Mouse (Mus musculus): Measurements from ENCODE around the gene Il2rb.

Gene Il2rb

GRCm38 (mm10) chr15:78479470-78479869, 15.6 kb downstream of the Il2rb start:
- DNase-seq = no peak

GRCm38 (mm10) chr15:78478073-78478472, 17.0 kb downstream of the Il2rb start:
- DNase-seq = no peak

GRCm38 (mm10) chr15:78476878-78477277, 18.2 kb downstream of the Il2rb start:
- DNase-seq = no peak

GRCm38 (mm10) chr15:78475604-78476031, 19.5 kb downstream of the Il2rb start:
- no peak for DNase-seq

GRCm38 (mm10) chr15:78473442-78473841, 21.6 kb downstream of the Il2rb start:
- DNase-seq = no peak

- DNase-seq = no peak
Observed at GRCm38 (mm10) chr15:78471902-78472301, 23.2 kb downstream of the Il2rb start.

- DNase-seq = no peak
Observed at GRCm38 (mm10) chr15:78470495-78471276, 24.4 kb downstream of the Il2rb start.

GRCm38 (mm10) chr15:78468379-78468937, 26.6 kb downstream of the Il2rb start, which contains the start of gene Tmprss6:
Gene Tmprss6 (minus strand): TSS chr15:78468634.
- DNase-seq = no peak

- no peak for DNase-seq
Observed at GRCm38 (mm10) chr15:78467570-78467969, 27.5 kb downstream of the Il2rb start.

- DNase-seq = no peak
Observed at GRCm38 (mm10) chr15:78466809-78467208, 28.3 kb downstream of the Il2rb start.

GRCm38 (mm10) chr15:78462981-78463380, 32.1 kb downstream of the Il2rb start:
- no peak for DNase-seq

GRCm38 (mm10) chr15:78457193-78457592, 37.9 kb downstream of the Il2rb start:
- DNase-seq = no peak

GRCm38 (mm10) chr15:78456051-78456450, 39.0 kb downstream of the Il2rb start:
- no peak for DNase-seq

GRCm38 (mm10) chr15:78455168-78455567, 39.9 kb downstream of the Il2rb start:
- DNase-seq = no peak

- no peak for DNase-seq
Observed at GRCm38 (mm10) chr15:78452929-78453328, 42.1 kb downstream of the Il2rb start.

- no peak for DNase-seq
Observed at GRCm38 (mm10) chr15:78451201-78451600, 43.9 kb downstream of the Il2rb start.

- no peak for DNase-seq
Observed at GRCm38 (mm10) chr15:78450419-78450768, 44.7 kb downstream of the Il2rb start.

GRCm38 (mm10) chr15:78449694-78450418, 45.2 kb downstream of the Il2rb start:
- DNase-seq = no peak

- no peak for DNase-seq
Observed at GRCm38 (mm10) chr15:78449131-78449530, 45.9 kb downstream of the Il2rb start.

- peak; percentile 95 for DNase-seq
Observed at GRCm38 (mm10) chr15:78447746-78448535, 47.1 kb downstream of the Il2rb start.

GRCm38 (mm10) chr15:78447121-78447520, 48.0 kb downstream of the Il2rb start:
- DNase-seq = peak; percentile 53

- DNase-seq = no peak
Observed at GRCm38 (mm10) chr15:78443857-78444256, 51.2 kb downstream of the Il2rb start.

- DNase-seq = no peak
Observed at GRCm38 (mm10) chr15:78442231-78442630, 52.8 kb downstream of the Il2rb start.
